Mouse (Mus musculus) thymus, postnatal 0 days (tissue): Measurements from ENCODE around the gene Hic1. TPM values are rescaled to one million over a fixed set of nuclear protein-coding genes. Genes with fewer than 3 reads are reported as not detected.

Experiments used
- DNase-seq: peaks from one replicate; pipeline ENCODE4 v3.0.0-alpha.2; 2015; ENCODE audit warnings: low spot score
- microRNA counts: library from miRNA; unstranded; fragments of <30 nt; microRNA quantifications from one replicate; lab custom pipeline; 2015
- microRNA-seq: library from miRNA; unstranded; fragments of <30 nt; microRNA quantifications from one replicate; pipeline ENCODE4, GENCODE M21; 2016; ENCODE audit warnings: borderline number of aligned reads
- polyA plus RNA-seq: library from polyadenylated mRNA; unstranded; fragments of >200 nt; fragmentation: Nextera tagmentation; extraction: Ambion mirVana; gene quantifications from 2 replicates; pipeline ENCODE4 v1.2.1, GENCODE M21; 2015

Hic1 gene
- polyA plus RNA-seq, 1 experiment from 2014 or later = 11.0 TPM

- DNase-seq = no peak
Observed at GRCm38 (mm10) chr11:75119298-75119697, 50.0 kb downstream of the Hic1 start.

- DNase-seq = no peak
Observed at GRCm38 (mm10) chr11:75118141-75118540, 51.2 kb downstream of the Hic1 start.

GRCm38 (mm10) chr11:75116379-75116778 is 52.9 kb downstream of the Hic1 start:
- no peak for DNase-seq

MicroRNA genes within 50 kb of the gene (microRNA counts, 519-probe panel; counts per million panel counts)
- microRNA mmu-miR-132 (lab: Ali Mortazavi, UCI) (3,700 counts per million, percentile 76 among the panel's probes with 10 or more counts), microRNA mmu-miR-212 (lab: Ali Mortazavi, UCI) (473 counts per million, percentile 71 among the panel's probes with 10 or more counts)

Small RNA genes within 50 kb of the gene (microRNA-seq; reads per million reads assigned to microRNA genes)
- 331 reads per million, percentile 60 among the genes with 10 or more reads in this experiment for gene Mir132
- gene Mir212 = 33.3 reads per million, percentile 34 among the genes with 10 or more reads in this experiment

Other genes with a start within 250 kb of the Hic1 start
- 14.4 and 15.8 TPM in 2 replicates for gene Smg6, start 243.7 kb downstream of the Hic1 start, polyA plus RNA-seq
- 9.7 and 12.5 TPM in 2 replicates for gene Srr, start 243.6 kb downstream of the Hic1 start, polyA plus RNA-seq
- gene Ovca2, start 9.3 kb upstream of the Hic1 start, polyA plus RNA-seq = 34.2 and 37.7 TPM in 2 replicates
- 14.0 and 14.1 TPM in 2 replicates for gene Dph1, start 21.7 kb upstream of the Hic1 start, polyA plus RNA-seq
- 7.8 and 8.1 TPM in 2 replicates for gene Rtn4rl1, start 24.3 kb upstream of the Hic1 start, polyA plus RNA-seq
- gene Rpa1, start 178.8 kb upstream of the Hic1 start, polyA plus RNA-seq = 145 and 158 TPM in 2 replicates
- gene Smyd4, start 178.9 kb upstream of the Hic1 start, polyA plus RNA-seq = 6.2 and 9.5 TPM in 2 replicates